Mouse (Mus musculus): Measurements from ENCODE around the gene Rps15.

Gene Rps15

DNA sequence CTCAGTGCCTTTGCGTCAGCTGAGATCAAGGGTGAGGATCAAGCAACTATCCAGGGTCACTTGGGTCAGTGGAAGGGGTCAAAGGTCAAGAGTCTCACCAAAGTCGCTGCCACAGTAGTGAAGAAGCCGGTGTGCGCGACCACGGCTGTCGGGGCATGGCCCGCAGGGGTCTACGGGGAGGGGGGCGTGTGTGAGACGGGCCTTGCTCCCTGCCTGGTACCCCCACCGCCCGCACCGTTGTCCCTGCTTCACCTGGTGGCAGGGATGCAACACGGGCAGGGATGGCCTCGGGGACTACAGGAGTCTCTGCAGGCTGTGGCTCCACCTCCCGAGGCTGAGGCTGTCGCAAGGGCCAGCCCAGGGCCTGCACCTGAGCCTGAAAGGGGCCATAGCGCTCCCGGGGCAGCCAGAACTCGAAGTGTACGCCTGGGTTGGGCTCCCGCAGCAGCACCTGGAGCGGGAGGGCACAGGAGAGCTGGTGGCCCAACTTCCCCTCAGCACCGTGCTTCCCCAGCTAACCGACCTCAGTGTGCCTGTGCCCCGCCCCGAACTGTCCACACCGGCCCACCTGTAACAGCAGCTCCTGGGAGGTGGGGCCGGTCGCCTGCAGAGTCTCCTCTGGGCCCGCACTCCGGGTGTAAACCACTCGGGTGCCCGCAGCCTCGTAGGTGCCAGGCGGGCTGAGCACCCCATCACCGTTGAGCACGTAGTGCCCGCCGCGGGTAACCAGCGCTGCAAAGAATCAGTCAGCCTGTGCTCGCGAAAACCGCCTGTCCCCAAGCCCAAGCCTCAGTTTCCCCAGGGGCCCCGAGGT is 49.4 kb downstream of the Rps15 start:
- DNase-seq (ENCODE audit: low read depth, low spot score): no peak

DNA sequence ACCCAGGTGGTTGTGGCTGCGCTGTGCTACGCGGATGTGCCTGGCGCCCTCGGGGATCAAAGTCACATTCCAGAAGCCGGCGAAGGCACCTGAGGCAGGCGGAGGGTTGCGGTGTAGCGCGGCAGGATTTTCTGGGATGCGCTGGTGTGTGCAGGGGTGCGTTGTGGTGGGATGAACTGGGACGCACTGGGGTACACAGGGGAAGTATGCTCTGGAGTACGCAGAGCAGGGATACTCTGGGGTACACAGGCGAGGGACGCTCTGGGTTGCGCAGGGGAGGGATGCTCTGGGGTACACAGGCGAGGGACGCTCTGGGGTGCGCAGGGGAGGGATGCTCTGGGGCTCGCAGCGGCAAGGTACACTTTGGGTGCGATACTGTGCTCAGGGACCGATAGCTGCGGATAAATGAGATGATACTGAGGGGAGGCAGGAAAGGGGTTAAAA is 50.1 kb downstream of the Rps15 start:
- DNase-seq (ENCODE audit: low read depth, low spot score): no peak

DNA sequence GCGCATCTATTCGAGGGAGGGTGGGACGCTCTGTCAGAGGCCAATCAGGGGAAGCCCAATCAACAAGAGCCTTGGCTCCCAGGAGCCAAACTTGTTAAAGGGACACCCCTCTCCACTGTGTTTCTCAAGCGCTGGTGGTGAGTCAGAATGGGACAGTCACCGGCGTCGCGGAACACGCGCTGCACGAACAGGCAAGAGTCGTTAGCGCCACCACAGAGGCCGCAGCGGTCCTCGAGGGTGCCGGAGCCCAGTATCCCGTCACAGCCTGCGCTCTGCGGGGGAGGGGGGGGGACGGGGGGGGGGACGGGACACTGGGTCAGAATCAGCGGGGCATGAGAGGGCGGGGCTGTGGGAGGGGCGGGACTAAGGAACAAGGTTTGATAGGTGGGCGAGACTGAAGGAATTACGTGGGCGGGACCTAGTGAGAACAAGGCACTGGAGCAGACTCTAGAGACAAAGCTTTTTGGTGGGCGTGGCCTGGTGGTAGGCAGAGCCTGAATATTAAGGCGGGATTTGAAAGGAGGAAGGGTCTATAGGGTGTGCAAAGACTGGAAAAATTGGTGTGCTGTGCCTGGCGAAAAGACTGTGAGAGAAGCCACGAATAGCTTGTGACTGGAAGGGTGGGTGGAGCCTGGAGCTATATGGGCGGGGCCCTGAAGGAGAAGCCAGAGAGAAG is 50.6 kb downstream of the Rps15 start:
- peak; percentile 62 for DNase-seq (ENCODE audit: low read depth, low spot score)

DNA sequence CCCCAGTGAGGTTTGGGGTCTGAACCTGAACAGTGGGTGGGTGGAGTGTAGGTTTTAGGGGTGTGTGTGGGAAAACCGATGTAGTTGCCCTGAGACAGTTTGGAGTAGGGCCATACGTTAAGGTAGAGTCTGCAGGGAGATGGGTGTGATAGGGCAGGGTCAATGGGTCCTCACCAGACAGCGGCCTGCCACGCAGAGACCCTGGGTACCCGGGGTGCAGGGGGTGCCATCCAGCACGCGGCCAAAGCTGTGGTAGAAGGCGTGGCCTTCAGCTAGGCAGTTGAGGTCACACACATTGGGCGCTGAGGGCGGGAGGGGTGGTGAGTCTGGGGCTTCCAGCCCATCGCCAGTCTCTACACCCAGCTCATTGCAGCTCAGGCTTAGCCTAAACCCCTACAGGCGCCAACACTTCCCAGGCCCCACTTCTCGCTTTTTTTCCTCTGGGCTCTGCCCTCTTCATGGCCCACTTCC is 51.2 kb downstream of the Rps15 start:
- DNase-seq (ENCODE audit: low read depth, low spot score): no peak
